Mouse (Mus musculus): ENCODE data around the gene Cacna1b. TPM values are rescaled to one million over a fixed set of nuclear protein-coding genes. Genes with fewer than 3 reads are reported as not detected.

Cacna1b gene
- total and polyA plus RNA-seq, 3 experiments = under 0.01 TPM; not detected in 2

- no peak for ATAC-seq (ENCODE audit: extremely low read depth, insufficient number of reproducible peaks, low FRiP score, poor library complexity, severe bottlenecking)
- no peaks in the 10 kb centered on the region for H3K9me3 ChIP-seq (replicated peaks)
- peaks cover 3% of the 10 kb centered on the region for H3K27me3 ChIP-seq (ENCODE audit: insufficient read depth, low read length)
- no peak for TF ChIP-seq GATA2 (IDR thresholded peaks at IDR 0.05; ENCODE audit: borderline replicate concordance, low read depth, low read length)
- TF ChIP-seq CTCF (IDR thresholded peaks at IDR 0.05; ENCODE audit: low read depth, low read length) = no peak
- TF ChIP-seq GATA1 (IDR thresholded peaks at IDR 0.05; ENCODE audit: borderline replicate concordance, low read length) = no peak
- TF ChIP-seq POLR2AphosphoS5 (IDR thresholded peaks at IDR 0.05; ENCODE audit: insufficient replicate concordance, low read depth, low read length) = no peak
- no peak for TF ChIP-seq TAL1 (conservative IDR thresholded peaks at IDR 0.05; ENCODE audit: low read depth, low read length)
- no peak overlapping the region for H3K4me3 ChIP-seq (ENCODE audit: low read depth, low read length)
- no peaks in the 10 kb centered on the region for H3K4me1 ChIP-seq (ENCODE audit: insufficient read depth, low read depth, low read length)
- no peaks in the 10 kb centered on the region for H3K36me3 ChIP-seq (replicated peaks)
- DNase-seq (ENCODE audit: low spot score) = no peak
Measured at GRCm38 (mm10) chr2:24690356-24690755, 72.6 kb downstream of the Cacna1b start.

GRCm38 (mm10) chr2:24685347-24685746 lies 77.6 kb downstream of the Cacna1b start:
- Histone ChIP-seq H3K4me3 (ENCODE audit: low read depth, low read length) (no peak overlapping the region), H3K36me3 (replicated peaks) (no peaks in the 10 kb centered on the region), H3K27me3 (ENCODE audit: insufficient read depth, low read length) (peaks cover 4% of the 10 kb centered on the region), H3K9me3 (replicated peaks) (no peaks in the 10 kb centered on the region), H3K4me1 (ENCODE audit: insufficient read depth, low read depth, low read length) (no peaks in the 10 kb centered on the region)
- no peak for TF ChIP-seq GATA1 (IDR thresholded peaks at IDR 0.05; ENCODE audit: borderline replicate concordance, low read length)
- TF ChIP-seq POLR2AphosphoS5 (IDR thresholded peaks at IDR 0.05; ENCODE audit: insufficient replicate concordance, low read depth, low read length) = no peak
- TF ChIP-seq TAL1 (conservative IDR thresholded peaks at IDR 0.05; ENCODE audit: low read depth, low read length) = no peak
- no peak for TF ChIP-seq CTCF (IDR thresholded peaks at IDR 0.05; ENCODE audit: low read depth, low read length)
- DNase-seq (ENCODE audit: low spot score) = no peak
- ATAC-seq (ENCODE audit: extremely low read depth, insufficient number of reproducible peaks, low FRiP score, poor library complexity, severe bottlenecking) = no peak

- no peaks in the 10 kb centered on the region for H3K36me3 ChIP-seq (replicated peaks)
- TF ChIP-seq GATA1 (IDR thresholded peaks at IDR 0.05; ENCODE audit: borderline replicate concordance, low read length) (no peak), GATA2 (IDR thresholded peaks at IDR 0.05; ENCODE audit: borderline replicate concordance, low read depth, low read length) (no peak), CTCF (IDR thresholded peaks at IDR 0.05; ENCODE audit: low read depth, low read length) (no peak), TAL1 (conservative IDR thresholded peaks at IDR 0.05; ENCODE audit: low read depth, low read length) (no peak), POLR2AphosphoS5 (IDR thresholded peaks at IDR 0.05; ENCODE audit: insufficient replicate concordance, low read depth, low read length) (no peak)
- H3K9me3 ChIP-seq (replicated peaks) = no peaks in the 10 kb centered on the region
- no peak overlapping the region for H3K4me3 ChIP-seq (ENCODE audit: low read depth, low read length)
- ATAC-seq (ENCODE audit: extremely low read depth, insufficient number of reproducible peaks, low FRiP score, poor library complexity, severe bottlenecking) = no peak
- DNase-seq (ENCODE audit: low spot score) = no peak
- H3K4me1 ChIP-seq (ENCODE audit: insufficient read depth, low read depth, low read length) = no peaks in the 10 kb centered on the region
- H3K27me3 ChIP-seq (ENCODE audit: insufficient read depth, low read length) = peaks cover 4% of the 10 kb centered on the region
Measured at GRCm38 (mm10) chr2:24684796-24685195, 78.2 kb downstream of the Cacna1b start.

- Histone ChIP-seq H3K9me3 (replicated peaks) (no peaks in the 10 kb centered on the region), H3K4me1 (ENCODE audit: insufficient read depth, low read depth, low read length) (no peaks in the 10 kb centered on the region), H3K36me3 (replicated peaks) (no peaks in the 10 kb centered on the region), H3K4me3 (ENCODE audit: low read depth, low read length) (no peak overlapping the region), H3K27me3 (ENCODE audit: insufficient read depth, low read length) (peaks cover 4% of the 10 kb centered on the region; the same call in 1 of the 2 replicates)
- TF ChIP-seq POLR2AphosphoS5 (IDR thresholded peaks at IDR 0.05; ENCODE audit: insufficient replicate concordance, low read depth, low read length) (no peak), TAL1 (conservative IDR thresholded peaks at IDR 0.05; ENCODE audit: low read depth, low read length) (no peak), GATA2 (IDR thresholded peaks at IDR 0.05; ENCODE audit: borderline replicate concordance, low read depth, low read length) (no peak), CTCF (IDR thresholded peaks at IDR 0.05; ENCODE audit: low read depth, low read length) (no peak), GATA1 (IDR thresholded peaks at IDR 0.05; ENCODE audit: borderline replicate concordance, low read length) (no peak)
- no peak for DNase-seq (ENCODE audit: low spot score)
- no peak for ATAC-seq (ENCODE audit: extremely low read depth, insufficient number of reproducible peaks, low FRiP score, poor library complexity, severe bottlenecking)
Measured at GRCm38 (mm10) chr2:24683266-24683665, 79.7 kb downstream of the Cacna1b start.

- Histone ChIP-seq H3K27me3 (ENCODE audit: insufficient read depth, low read length) (peaks cover 4% of the 10 kb centered on the region), H3K36me3 (replicated peaks) (no peaks in the 10 kb centered on the region), H3K4me1 (ENCODE audit: insufficient read depth, low read depth, low read length) (no peaks in the 10 kb centered on the region), H3K4me3 (ENCODE audit: low read depth, low read length) (no peak overlapping the region), H3K9me3 (replicated peaks) (no peaks in the 10 kb centered on the region)
- TF ChIP-seq POLR2AphosphoS5 (IDR thresholded peaks at IDR 0.05; ENCODE audit: insufficient replicate concordance, low read depth, low read length) = no peak
- TF ChIP-seq TAL1 (conservative IDR thresholded peaks at IDR 0.05; ENCODE audit: low read depth, low read length) = no peak
- TF ChIP-seq GATA1 (IDR thresholded peaks at IDR 0.05; ENCODE audit: borderline replicate concordance, low read length) = no peak
- TF ChIP-seq CTCF (IDR thresholded peaks at IDR 0.05; ENCODE audit: low read depth, low read length) = no peak
- no peak for TF ChIP-seq GATA2 (IDR thresholded peaks at IDR 0.05; ENCODE audit: borderline replicate concordance, low read depth, low read length)
- ATAC-seq (ENCODE audit: extremely low read depth, insufficient number of reproducible peaks, low FRiP score, poor library complexity, severe bottlenecking) (no peak), DNase-seq (ENCODE audit: low spot score) (no peak)
Measured at GRCm38 (mm10) chr2:24680731-24681130, 82.2 kb downstream of the Cacna1b start.

- no peaks in the 10 kb centered on the region for H3K36me3 ChIP-seq (replicated peaks)
- H3K4me3 ChIP-seq (ENCODE audit: low read depth, low read length) = no peak overlapping the region
- no peaks in the 10 kb centered on the region for H3K4me1 ChIP-seq (ENCODE audit: insufficient read depth, low read depth, low read length)
- no peaks in the 10 kb centered on the region; the same call in 1 of the 2 replicates for H3K27me3 ChIP-seq (ENCODE audit: insufficient read depth, low read length)
- TF ChIP-seq GATA1 (IDR thresholded peaks at IDR 0.05; ENCODE audit: borderline replicate concordance, low read length) (no peak), GATA2 (IDR thresholded peaks at IDR 0.05; ENCODE audit: borderline replicate concordance, low read depth, low read length) (no peak), CTCF (IDR thresholded peaks at IDR 0.05; ENCODE audit: low read depth, low read length) (no peak), POLR2AphosphoS5 (IDR thresholded peaks at IDR 0.05; ENCODE audit: insufficient replicate concordance, low read depth, low read length) (no peak), TAL1 (conservative IDR thresholded peaks at IDR 0.05; ENCODE audit: low read depth, low read length) (no peak)
- H3K9me3 ChIP-seq (replicated peaks) = no peaks in the 10 kb centered on the region
- ATAC-seq (ENCODE audit: extremely low read depth, insufficient number of reproducible peaks, low FRiP score, poor library complexity, severe bottlenecking) (no peak), DNase-seq (ENCODE audit: low spot score) (no peak)
Measured at GRCm38 (mm10) chr2:24680176-24680575, 82.8 kb downstream of the Cacna1b start.
